Mouse (Mus musculus): ENCODE data around the gene Runx2. TPM values are rescaled to one million over a fixed set of nuclear protein-coding genes. Genes with fewer than 3 reads are reported as not detected.
A peak's percentile ranks its signal among the peaks of the same experiment; 100 is the strongest.

Gene Runx2
- polyA plus RNA-seq, 1 experiment = not detected

GRCm38 (mm10) chr17:44672806-44673205 lies 141.8 kb downstream of the Runx2 start:
- H3K4me1 ChIP-seq (ENCODE audit: control insufficient read depth, insufficient read depth, insufficient read length, low read length) = no peaks in the 10 kb centered on the region
- H3K27ac ChIP-seq (replicated peaks; ENCODE audit: low read depth, low read length) = no peak overlapping the region
- no peak overlapping the region for H3K4me3 ChIP-seq (ENCODE audit: insufficient read depth, low read depth, low read length)

DNA sequence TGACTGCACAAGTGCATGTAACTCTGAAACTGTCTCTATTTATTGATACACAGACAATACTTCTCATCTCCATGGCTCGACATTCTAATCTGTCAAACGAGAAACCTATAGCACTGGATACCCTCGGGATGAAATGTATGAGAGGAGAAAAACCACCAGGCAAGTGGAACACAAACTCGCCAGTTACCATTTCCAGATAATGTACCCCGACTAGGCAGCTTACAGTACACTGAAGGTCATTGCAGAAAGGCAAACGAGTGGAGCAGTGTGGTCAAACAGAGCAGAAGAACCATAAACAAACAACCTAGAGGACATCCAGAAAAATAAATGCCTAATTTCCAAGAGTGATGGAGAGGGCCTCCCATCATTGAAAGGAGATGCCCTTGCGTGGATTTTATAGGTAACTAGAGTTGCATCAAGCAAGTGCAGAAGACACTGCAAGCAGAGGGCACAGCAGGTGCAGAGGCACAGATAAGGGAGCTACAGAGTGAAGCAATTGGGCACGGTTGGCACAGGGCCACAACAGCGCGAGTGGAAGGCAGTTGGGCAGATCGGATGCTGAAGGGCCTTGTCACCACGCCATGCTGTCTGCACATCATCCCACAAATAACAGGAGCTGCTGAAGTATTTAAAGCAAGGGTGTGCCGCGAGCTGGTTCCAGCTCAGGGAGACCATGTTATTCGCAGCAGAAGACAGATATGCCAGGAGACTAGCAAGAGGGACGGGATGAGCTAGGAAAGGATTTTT lies 142.5 kb downstream of the Runx2 start:
- Histone ChIP-seq H3K4me1 (ENCODE audit: control insufficient read depth, insufficient read depth, insufficient read length, low read length) (no peaks in the 10 kb centered on the region), H3K4me3 (ENCODE audit: insufficient read depth, low read depth, low read length) (no peak overlapping the region), H3K27ac (replicated peaks; ENCODE audit: low read depth, low read length) (no peak overlapping the region)

DNA sequence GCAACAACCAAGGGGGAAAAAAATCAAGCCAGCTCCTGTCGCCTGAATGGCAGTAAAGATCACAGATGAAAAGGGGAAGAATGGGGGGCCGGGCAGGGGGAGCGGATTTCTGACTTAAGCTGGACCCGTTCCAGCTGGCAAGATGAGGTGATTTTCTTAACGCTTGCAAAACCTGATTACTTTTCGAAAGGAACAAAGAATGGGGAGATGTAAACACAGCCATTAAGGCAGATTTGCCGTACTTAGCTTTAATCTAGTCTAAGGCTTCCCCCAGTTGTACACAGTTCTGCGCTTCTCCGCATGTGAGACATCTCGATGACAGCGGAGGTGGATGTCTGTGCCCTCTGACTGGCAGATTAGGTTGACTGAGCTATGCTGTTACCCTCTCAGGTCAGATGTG lies 144.6 kb downstream of the Runx2 start:
- no peak overlapping the region for H3K27ac ChIP-seq (replicated peaks; ENCODE audit: low read depth, low read length)
- H3K4me1 ChIP-seq (ENCODE audit: control insufficient read depth, insufficient read depth, insufficient read length, low read length) = no peaks in the 10 kb centered on the region
- no peak overlapping the region for H3K4me3 ChIP-seq (ENCODE audit: insufficient read depth, low read depth, low read length)

GRCm38 (mm10) chr17:44667346-44667745 lies 147.3 kb downstream of the Runx2 start:
- H3K4me1 ChIP-seq (ENCODE audit: control insufficient read depth, insufficient read depth, insufficient read length, low read length) = no peaks in the 10 kb centered on the region
- no peak overlapping the region for H3K27ac ChIP-seq (replicated peaks; ENCODE audit: low read depth, low read length)
- H3K4me3 ChIP-seq (ENCODE audit: insufficient read depth, low read depth, low read length) = no peak overlapping the region

- Histone ChIP-seq H3K4me3 (ENCODE audit: insufficient read depth, low read depth, low read length) (no peak overlapping the region), H3K27ac (replicated peaks; ENCODE audit: low read depth, low read length) (no peak overlapping the region), H3K4me1 (ENCODE audit: control insufficient read depth, insufficient read depth, insufficient read length, low read length) (no peaks in the 10 kb centered on the region)
Measured at GRCm38 (mm10) chr17:44663872-44664271, 150.7 kb downstream of the Runx2 start.

GRCm38 (mm10) chr17:44663208-44663607 lies 151.4 kb downstream of the Runx2 start:
- Histone ChIP-seq H3K4me1 (ENCODE audit: control insufficient read depth, insufficient read depth, insufficient read length, low read length) (no peaks in the 10 kb centered on the region), H3K27ac (replicated peaks; ENCODE audit: low read depth, low read length) (0 out of 2 replicates have a peak overlapping the region, but pooled peaks have one; percentile 3), H3K4me3 (ENCODE audit: insufficient read depth, low read depth, low read length) (no peak overlapping the region)

DNA sequence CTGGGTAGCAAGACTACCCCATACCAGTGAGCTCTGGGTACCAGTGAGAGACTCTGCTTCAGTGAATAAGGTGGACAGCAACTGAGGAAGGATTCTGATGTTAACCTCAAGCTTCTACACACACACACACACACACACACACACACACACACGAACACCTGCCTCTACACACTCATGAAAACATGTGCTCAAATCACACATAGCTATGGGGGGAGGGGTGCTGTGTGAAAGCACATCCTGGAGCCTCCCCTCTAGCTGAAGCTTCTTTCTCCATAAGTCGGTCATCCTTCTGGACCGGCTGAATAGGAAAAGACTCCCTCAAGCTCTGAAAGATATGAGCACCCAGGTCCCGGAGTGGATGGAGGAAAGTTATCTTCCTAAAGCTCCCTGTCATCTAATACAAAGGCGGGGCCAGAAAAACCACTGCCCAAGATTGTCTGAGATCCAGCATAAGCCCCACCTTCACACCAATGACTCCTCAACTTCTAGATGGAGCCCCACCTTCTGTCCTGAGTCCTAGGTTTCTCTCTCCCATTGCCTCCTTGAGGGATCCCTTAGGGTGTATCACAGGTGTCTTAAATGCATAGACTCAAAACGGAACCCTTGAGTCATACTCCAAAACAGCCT lies 152.4 kb downstream of the Runx2 start:
- no peak overlapping the region for H3K27ac ChIP-seq (replicated peaks; ENCODE audit: low read depth, low read length)
- no peaks in the 10 kb centered on the region for H3K4me1 ChIP-seq (ENCODE audit: control insufficient read depth, insufficient read depth, insufficient read length, low read length)
- no peak overlapping the region for H3K4me3 ChIP-seq (ENCODE audit: insufficient read depth, low read depth, low read length)

DNA sequence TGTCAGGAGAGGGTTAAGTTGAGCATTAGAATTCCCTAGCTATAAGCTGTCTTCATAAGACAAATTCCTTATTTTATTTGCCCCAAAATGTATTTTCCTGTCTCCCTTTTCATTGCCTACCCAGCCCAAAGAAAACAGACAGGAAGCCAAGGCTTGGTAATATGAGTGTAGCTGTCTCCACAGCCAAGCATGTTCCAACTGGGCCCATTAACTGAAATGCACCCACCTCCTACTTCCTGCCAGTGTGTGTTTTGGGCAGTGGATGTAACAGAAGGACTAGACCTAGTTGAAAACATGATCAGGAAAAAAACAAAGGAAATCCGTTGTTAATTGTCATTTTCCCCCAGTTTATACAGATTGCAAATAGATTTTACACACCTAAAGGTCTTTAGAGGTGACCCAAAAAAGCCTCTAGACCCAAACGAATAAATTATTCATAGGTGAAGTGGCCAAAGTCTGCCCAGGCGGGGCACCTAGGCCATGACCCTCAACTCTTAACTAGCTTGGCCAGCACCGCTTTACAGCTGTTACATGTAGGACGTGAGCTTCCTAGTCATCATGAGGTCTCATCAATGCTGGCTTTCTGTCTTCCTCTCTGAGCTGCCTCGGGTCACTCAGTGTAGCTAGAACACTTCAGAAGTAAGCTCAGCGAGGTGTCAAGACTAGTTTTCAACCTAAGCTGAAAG lies 154.3 kb downstream of the Runx2 start:
- H3K27ac ChIP-seq (replicated peaks; ENCODE audit: low read depth, low read length) = no peak overlapping the region

GRCm38 (mm10) chr17:44654503-44654902 lies 160.1 kb downstream of the Runx2 start:
- H3K27ac ChIP-seq (replicated peaks; ENCODE audit: low read depth, low read length) = no peak overlapping the region
- no peaks in the 10 kb centered on the region for H3K4me1 ChIP-seq (ENCODE audit: control insufficient read depth, insufficient read depth, insufficient read length, low read length)
- H3K4me3 ChIP-seq (ENCODE audit: insufficient read depth, low read depth, low read length) = no peak overlapping the region

More for the DNA sequence above, 154.3 kb downstream of the Runx2 start:
- no peaks in the 10 kb centered on the region for H3K4me1 ChIP-seq (ENCODE audit: control insufficient read depth, insufficient read depth, insufficient read length, low read length)
- H3K4me3 ChIP-seq (ENCODE audit: insufficient read depth, low read depth, low read length) = no peak overlapping the region

DNA sequence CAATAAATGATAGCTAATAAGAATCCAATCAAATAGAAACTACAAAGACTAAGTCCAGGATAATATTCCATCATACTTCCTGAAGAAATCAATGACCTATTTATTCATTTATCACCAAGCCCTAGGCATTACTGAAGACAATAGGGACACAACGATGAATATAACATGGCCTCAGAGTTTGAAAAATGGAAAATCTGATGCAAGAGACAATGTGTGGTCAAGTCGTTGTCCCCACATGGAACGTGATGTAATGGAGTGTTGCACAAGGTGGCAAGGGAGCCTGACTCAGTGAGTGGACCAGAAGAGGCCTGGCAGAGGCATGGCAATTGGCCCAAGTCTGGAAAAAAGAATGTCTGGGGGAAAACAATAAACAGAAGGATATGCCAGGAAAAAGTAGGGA lies 161.5 kb downstream of the Runx2 start:
- no peaks in the 10 kb centered on the region for H3K4me1 ChIP-seq (ENCODE audit: control insufficient read depth, insufficient read depth, insufficient read length, low read length)
- no peak overlapping the region for H3K4me3 ChIP-seq (ENCODE audit: insufficient read depth, low read depth, low read length)
- H3K27ac ChIP-seq (replicated peaks; ENCODE audit: low read depth, low read length) = no peak overlapping the region

- Histone ChIP-seq H3K4me1 (ENCODE audit: control insufficient read depth, insufficient read depth, insufficient read length, low read length) (no peaks in the 10 kb centered on the region), H3K27ac (replicated peaks; ENCODE audit: low read depth, low read length) (no peak overlapping the region), H3K4me3 (ENCODE audit: insufficient read depth, low read depth, low read length) (no peak overlapping the region)
Measured at GRCm38 (mm10) chr17:44652054-44652453, 162.5 kb downstream of the Runx2 start.

- Histone ChIP-seq H3K4me1 (ENCODE audit: control insufficient read depth, insufficient read depth, insufficient read length, low read length) (no peaks in the 10 kb centered on the region), H3K27ac (replicated peaks; ENCODE audit: low read depth, low read length) (no peak overlapping the region), H3K4me3 (ENCODE audit: insufficient read depth, low read depth, low read length) (no peak overlapping the region)
Measured at GRCm38 (mm10) chr17:44651613-44652012, 163.0 kb downstream of the Runx2 start.

DNA sequence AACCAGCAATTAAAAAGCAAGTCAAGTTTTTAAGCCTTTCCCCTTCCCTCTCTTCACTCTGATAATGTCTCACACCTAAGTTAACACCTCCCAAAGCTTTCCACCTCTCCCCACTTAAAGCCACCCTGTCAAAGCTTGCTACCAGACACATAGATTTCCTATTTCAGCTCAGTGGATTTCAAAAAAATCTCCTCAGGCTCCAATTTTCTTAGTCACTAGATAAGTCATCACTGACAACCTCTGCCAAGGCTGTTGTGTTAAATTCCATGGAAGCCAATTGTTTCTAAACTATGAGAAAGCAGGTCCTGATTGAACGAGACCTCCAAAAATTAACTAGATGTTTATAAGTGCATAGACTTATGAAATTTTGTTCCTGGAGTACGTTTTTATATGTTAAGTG lies 164.2 kb downstream of the Runx2 start:
- H3K27ac ChIP-seq (replicated peaks; ENCODE audit: low read depth, low read length) = no peak overlapping the region
- no peak overlapping the region for H3K4me3 ChIP-seq (ENCODE audit: insufficient read depth, low read depth, low read length)
- H3K4me1 ChIP-seq (ENCODE audit: control insufficient read depth, insufficient read depth, insufficient read length, low read length) = no peaks in the 10 kb centered on the region

DNA sequence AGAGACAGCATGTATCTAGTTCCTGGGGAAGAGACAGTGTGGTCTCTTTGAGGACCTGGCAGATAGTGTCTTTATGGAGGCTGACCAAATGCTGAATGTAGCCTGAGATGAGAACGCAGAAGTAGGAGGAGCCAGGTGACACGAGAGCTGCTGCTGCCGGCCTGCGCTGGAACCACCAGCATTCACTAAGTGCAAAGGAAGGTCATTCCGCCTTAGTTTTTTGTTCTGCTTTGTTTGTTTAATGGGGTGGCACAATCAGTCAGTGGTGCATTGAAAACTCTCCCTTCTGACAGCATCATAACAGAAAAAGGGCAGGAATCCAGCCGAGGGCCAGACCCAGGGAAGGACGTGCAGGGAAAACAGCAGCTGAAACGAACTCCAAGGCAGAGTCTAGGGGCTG lies 165.5 kb downstream of the Runx2 start:
- Histone ChIP-seq H3K27ac (replicated peaks; ENCODE audit: low read depth, low read length) (no peak overlapping the region), H3K4me1 (ENCODE audit: control insufficient read depth, insufficient read depth, insufficient read length, low read length) (no peaks in the 10 kb centered on the region), H3K4me3 (ENCODE audit: insufficient read depth, low read depth, low read length) (no peak overlapping the region)

DNA sequence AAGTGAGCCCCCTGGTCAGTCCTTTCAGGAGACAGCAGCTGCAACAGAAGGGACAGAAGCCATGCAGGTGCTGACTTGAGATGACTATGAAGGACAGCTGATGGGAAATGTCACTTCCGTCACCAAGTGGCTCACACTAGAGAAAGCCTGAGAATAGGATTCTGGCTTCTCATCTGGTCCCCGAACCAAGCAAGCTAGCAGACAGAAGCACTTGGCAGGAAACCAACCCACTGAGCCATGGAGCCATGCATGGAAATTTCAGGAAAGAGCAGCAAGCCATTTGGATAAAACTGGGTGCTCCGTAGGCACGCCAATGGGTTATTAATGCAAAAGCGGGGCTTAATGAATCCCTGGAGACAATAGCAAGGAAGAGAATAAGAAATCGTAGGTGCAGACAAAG lies 166.7 kb downstream of the Runx2 start:
- no peak overlapping the region for H3K4me3 ChIP-seq (ENCODE audit: insufficient read depth, low read depth, low read length)
- no peaks in the 10 kb centered on the region for H3K4me1 ChIP-seq (ENCODE audit: control insufficient read depth, insufficient read depth, insufficient read length, low read length)
- H3K27ac ChIP-seq (replicated peaks; ENCODE audit: low read depth, low read length) = no peak overlapping the region

GRCm38 (mm10) chr17:44645146-44645545 lies 169.5 kb downstream of the Runx2 start:
- Histone ChIP-seq H3K27ac (replicated peaks; ENCODE audit: low read depth, low read length) (no peak overlapping the region), H3K4me3 (ENCODE audit: insufficient read depth, low read depth, low read length) (no peak overlapping the region)

More at GRCm38 (mm10) chr17:44645146-44645545, 169.5 kb downstream of the Runx2 start:
- no peaks in the 10 kb centered on the region for H3K4me1 ChIP-seq (ENCODE audit: control insufficient read depth, insufficient read depth, insufficient read length, low read length)
